Mouse (Mus musculus) stomach, postnatal 0 days (tissue): ENCODE measurements around the gene Prmt7. TPM values are rescaled to one million over a fixed set of nuclear protein-coding genes. Genes with fewer than 3 reads are reported as not detected.
A peak's percentile ranks its signal among the peaks of the same experiment; 100 is the strongest.

Experiments
- ATAC-seq: fragments of 200-750 bp; cut with Nextera tagmentation; 2 replicates; pipeline ENCODE4 v1.8.0; 2017; ENCODE audit not compliant: low FRiP score, low TSS enrichment
- DNase-seq: peaks from one replicate; pipeline ENCODE4 v3.0.0-alpha.2; 2016; ENCODE audit warnings: low spot score
- H3K27ac ChIP-seq: fragments of 300-500 bp; sonication (generic); replicated peaks from 2 replicates; pipeline ENCODE4 v1.5.1; 2014; ENCODE audit warnings: mild to moderate bottlenecking, control low read depth
- H3K27me3 ChIP-seq: fragments of 300-500 bp; sonication (generic); 2 replicates; pipeline ENCODE4 v1.6.1; 2014; ENCODE audit warnings: low read length; ENCODE audit not compliant: control insufficient read depth, insufficient read depth
- H3K36me3 ChIP-seq: fragments of 300-500 bp; sonication (generic); 2 replicates; pipeline ENCODE4 v1.6.1; 2014; ENCODE audit warnings: low read length, mixed read lengths; ENCODE audit not compliant: control insufficient read depth, insufficient read depth
- H3K4me1 ChIP-seq: fragments of 300-500 bp; sonication (generic); replicated peaks from 2 replicates; pipeline ENCODE4 v1.6.1; 2014; ENCODE audit warnings: antibody characterized with exemption; ENCODE audit not compliant: control insufficient read depth, insufficient read depth
- H3K4me2 ChIP-seq: fragments of 300-500 bp; sonication (generic); replicated peaks from 2 replicates; pipeline ENCODE4 v1.6.1; 2014; ENCODE audit warnings: low read depth, mild to moderate bottlenecking, control low read depth, moderate library complexity
- H3K4me3 ChIP-seq: fragments of 300-500 bp; sonication (generic); 2 replicates; pipeline ENCODE4 v1.5.1; 2014; ENCODE audit warnings: low read depth, low read length, control low read depth
- H3K9ac ChIP-seq: fragments of 300-500 bp; sonication (generic); 2 replicates; pipeline ENCODE4 v1.6.1; 2014; ENCODE audit warnings: mild to moderate bottlenecking, low read length, control low read depth, mixed read lengths
- H3K9me3 ChIP-seq: fragments of 300-500 bp; sonication (generic); 2 replicates; pipeline ENCODE4 v1.6.1; 2016; ENCODE audit warnings: low read length; ENCODE audit not compliant: control insufficient read depth
- CTCF ChIP-seq: IDR thresholded peaks from 2 replicates; pipeline ENCODE4 v1.5.1; 2016; ENCODE audit warnings: antibody characterized with exemption, low read depth, mild to moderate bottlenecking, moderate library complexity
- EP300 ChIP-seq: optimal IDR thresholded peaks from 2 replicates; pipeline ENCODE3; 2016; ENCODE audit warnings: antibody characterized with exemption
- WGBS: fragments of 180-500 bp; shearing (Covaris S2); extraction: QIAGEN DNeasy Blood & Tissue Kit; methylation state at CpG from one replicate; pipeline ENCODE4 v1.1.7; 2014; 5-methylcytosine and 5-hydroxymethylcytosine counted together
- polyA plus RNA-seq: library from polyadenylated mRNA; unstranded; fragments of >200 nt; fragmentation: Nextera tagmentation; extraction: Ambion mirVana; gene quantifications from 2 replicates; pipeline ENCODE4 v1.2.1, GENCODE M21; 2015

The Prmt7 gene
- 21.9 and 22.1 TPM in 2 replicates for polyA plus RNA-seq

- H3K4me1 ChIP-seq = peaks cover 3% of the 10 kb centered on the region; the same call in 1 of the 2 replicates
- H3K27ac ChIP-seq = peak within 1 kb of the TSS; percentile 94
- DNase-seq (peak; percentile 97), ATAC-seq (peak; percentile 99)
- no peaks in the 10 kb centered on the region for H3K9me3 ChIP-seq
- under 1% methylated on average over 52 of the region's 52 CpGs for WGBS
- peak within 1 kb of the TSS; percentile 91 for H3K9ac ChIP-seq
- H3K36me3 ChIP-seq = peaks cover 3% of the 10 kb centered on the region
- peak within 1 kb of the TSS; percentile 75 for H3K4me2 ChIP-seq
- H3K27me3 ChIP-seq = no peaks in the 10 kb centered on the region
- H3K4me3 ChIP-seq = peak within 1 kb of the TSS; percentile 60
- no peak for TF ChIP-seq EP300
- TF ChIP-seq CTCF = peak; percentile 21; the same call in 1 of the 2 replicates
These were observed at the start of gene Prmt7, which contains the start of gene Slc7a6os for GRCm38 (mm10) chr8:106210821-106211345. Gene Prmt7 (plus strand): TSS chr8:106210936. Gene Slc7a6os (minus strand): TSS chr8:106210935.

- peaks cover 13% of the 10 kb centered on the region; the same call in 1 of the 2 replicates for H3K36me3 ChIP-seq
- TF ChIP-seq CTCF (no peak), EP300 (no peak)
- H3K4me2 ChIP-seq = no peak overlapping the region
- H3K9me3 ChIP-seq = no peaks in the 10 kb centered on the region
- H3K27ac ChIP-seq = no peak overlapping the region
- no peaks in the 10 kb centered on the region for H3K27me3 ChIP-seq
- DNase-seq = no peak
- no peak overlapping the region for H3K9ac ChIP-seq
- H3K4me1 ChIP-seq = no peaks in the 10 kb centered on the region
- no peak for ATAC-seq
- no peak overlapping the region for H3K4me3 ChIP-seq
- WGBS = 90% methylated on average over 9 of the region's 9 CpGs
These were observed 47.5 kb upstream of the Prmt7 start for GRCm38 (mm10) chr8:106163251-106163650.

GRCm38 (mm10) chr8:106165460-106165859, 45.3 kb upstream of the Prmt7 start:
- H3K4me2 ChIP-seq = no peak overlapping the region
- H3K9ac ChIP-seq = no peak overlapping the region
- H3K27ac ChIP-seq = no peak overlapping the region
- no peaks in the 10 kb centered on the region for H3K27me3 ChIP-seq
- TF ChIP-seq EP300 (no peak), CTCF (peak; percentile 91)
- DNase-seq (peak; percentile 78), ATAC-seq (no peak)
- no peak overlapping the region for H3K4me3 ChIP-seq
- 0 out of 2 replicates have a peak, but pooled peaks cover 2% of the 10 kb centered on the region for H3K4me1 ChIP-seq
- H3K36me3 ChIP-seq = peaks cover 13% of the 10 kb centered on the region; the same call in 1 of the 2 replicates
- WGBS = 42% methylated on average over 4 of the region's 4 CpGs
- H3K9me3 ChIP-seq = no peaks in the 10 kb centered on the region

GRCm38 (mm10) chr8:106168356-106169016, 42.2 kb upstream of the Prmt7 start, which contains the start of gene Slc7a6:
Gene Slc7a6 (plus strand): TSS chr8:106168857.
- DNase-seq (peak; percentile 87), ATAC-seq (peak; percentile 86)
- H3K27ac ChIP-seq = peak within 1 kb of the TSS; percentile 77
- H3K36me3 ChIP-seq = peaks cover 4% of the 10 kb centered on the region; the same call in 1 of the 2 replicates
- H3K9ac ChIP-seq = peak within 1 kb of the TSS; percentile 76
- no peaks in the 10 kb centered on the region for H3K27me3 ChIP-seq
- peak within 1 kb of the TSS; percentile 75 for H3K4me3 ChIP-seq
- WGBS = under 1% methylated on average over 45 of the region's 59 CpGs
- 0 out of 2 replicates have a peak, but pooled peaks cover 2% of the 10 kb centered on the region for H3K4me1 ChIP-seq
- H3K4me2 ChIP-seq = peak within 1 kb of the TSS; percentile 93
- TF ChIP-seq CTCF (peak; percentile 17; the same call in 1 of the 2 replicates), EP300 (no peak)
- H3K9me3 ChIP-seq = no peaks in the 10 kb centered on the region

GRCm38 (mm10) chr8:106169017-106169933, 41.5 kb upstream of the Prmt7 start:
- DNase-seq (peak; percentile 55), ATAC-seq (peak; percentile 43)
- H3K27me3 ChIP-seq = no peaks in the 10 kb centered on the region
- H3K9me3 ChIP-seq = no peaks in the 10 kb centered on the region
- peak overlapping the region; percentile 93 for H3K4me2 ChIP-seq
- H3K4me1 ChIP-seq = 0 out of 2 replicates have a peak, but pooled peaks cover 2% of the 10 kb centered on the region
- H3K27ac ChIP-seq = peak overlapping the region; percentile 77
- H3K36me3 ChIP-seq = no peaks in the 10 kb centered on the region
- 2% methylated on average over 54 of the region's 54 CpGs for WGBS
- H3K9ac ChIP-seq = peak overlapping the region; percentile 76
- H3K4me3 ChIP-seq = peak overlapping the region; percentile 75
- TF ChIP-seq EP300 = no peak
- TF ChIP-seq CTCF = no peak
